Mouse (Mus musculus) MEL (cell line): ENCODE measurements around the gene Gadd45gip1. TPM values are rescaled to one million over a fixed set of nuclear protein-coding genes. Genes with fewer than 3 reads are reported as not detected.

Experiments used
- DNase-seq: peaks from one replicate; pipeline ENCODE4 v3.0.0; 2011; ENCODE audit warnings: low read depth, low spot score
- H3K27ac ChIP-seq: 2 replicates; pipeline ENCODE4 v1.5.1; 2012; ENCODE audit warnings: low read depth, mild to moderate bottlenecking, control low read depth, low read length, moderate library complexity; ENCODE audit not compliant: control insufficient read depth
- H3K27me3 ChIP-seq, 2 experiments: fragments of 150-350 bp in 1 of 2; sonication (generic) in 1 of 2; 2 replicates each; pipeline ENCODE4 v1.6.1; 2012; ENCODE audit warnings: low read length in 2 of 2, mild to moderate bottlenecking in 2 of 2, improper control_type of control experiment in 1 of 2, moderate library complexity in 1 of 2; ENCODE audit not compliant: insufficient read depth in 2 of 2, control insufficient read depth in 1 of 2
- H3K36me3 ChIP-seq, 2 experiments: 2 replicates each; pipeline ENCODE4 v1.6.1; 2012 to 2014; ENCODE audit warnings: low read length in 2 of 2, improper control_type of control experiment in 1 of 2, inconsistent platforms in 1 of 2, mild to moderate bottlenecking in 1 of 2; ENCODE audit not compliant: insufficient read depth in 2 of 2, control insufficient read depth in 1 of 2
- H3K4me1 ChIP-seq, 2 experiments: fragments of 150-350 bp in 1 of 2; sonication (generic) in 1 of 2; 2 replicates each; pipeline ENCODE4 v1.6.1; 2012; ENCODE audit warnings: low read length in 2 of 2, improper control_type of control experiment in 1 of 2, mild to moderate bottlenecking in 1 of 2; ENCODE audit not compliant: insufficient read depth in 2 of 2, control insufficient read depth in 1 of 2
- H3K4me3 ChIP-seq, 2 experiments: fragments of 150-350 bp in 1 of 2; sonication (generic) in 1 of 2; 2 replicates each; pipeline ENCODE4 v1.5.1; 2012; ENCODE audit warnings: low read depth in 2 of 2, low read length in 2 of 2, mild to moderate bottlenecking in 2 of 2, moderate library complexity in 2 of 2, control low read depth in 1 of 2, improper control_type of control experiment in 1 of 2; ENCODE audit not compliant: control insufficient read depth in 1 of 2, insufficient read depth in 1 of 2
- H3K79me2 ChIP-seq: 2 replicates; pipeline ENCODE4 v1.6.1; 2012; ENCODE audit warnings: mild to moderate bottlenecking, low read length, moderate library complexity; ENCODE audit not compliant: control insufficient read depth, poor library complexity, insufficient read depth
- H3K9ac ChIP-seq: 2 replicates; pipeline ENCODE4 v1.6.1; 2012; ENCODE audit warnings: low read depth, mild to moderate bottlenecking, control low read depth, low read length, moderate library complexity; ENCODE audit not compliant: control insufficient read depth, poor library complexity, severe bottlenecking
- H3K9me3 ChIP-seq: fragments of 150-350 bp; sonication (generic); replicated peaks from 2 replicates; pipeline ENCODE4 v1.6.1; 2012; ENCODE audit warnings: mild to moderate bottlenecking, low read length, improper control_type of control experiment, moderate library complexity; ENCODE audit not compliant: insufficient read depth
- BHLHE40 ChIP-seq: IDR thresholded peaks from 2 replicates; pipeline ENCODE4 v1.6.1; 2012; ENCODE audit warnings: low read depth, mild to moderate bottlenecking, inconsistent platforms, low read length, improper control_type of control experiment, borderline replicate concordance
- CHD1 ChIP-seq: IDR thresholded peaks from 2 replicates; pipeline ENCODE4 v1.6.1; 2012; ENCODE audit warnings: low read depth, mild to moderate bottlenecking, inconsistent platforms, low read length, improper control_type of control experiment
- CHD2 ChIP-seq: IDR thresholded peaks from 2 replicates; pipeline ENCODE4 v1.6.1; 2011; ENCODE audit warnings: low read length, improper control_type of control experiment
- CTCF ChIP-seq, 3 experiments: IDR thresholded peaks in 2 of 3; conservative IDR thresholded peaks in 1 of 3; 2 replicates each; pipeline ENCODE4 v1.5.1; 2011 to 2012; ENCODE audit warnings: low read length in 3 of 3, low read depth in 2 of 3, mild to moderate bottlenecking in 2 of 3, improper control_type of control experiment in 1 of 3, inconsistent platforms in 1 of 3, mixed read lengths in 1 of 3, moderate library complexity in 1 of 3; ENCODE audit not compliant: control insufficient read depth in 1 of 3, insufficient read depth in 1 of 3, poor library complexity in 1 of 3, severe bottlenecking in 1 of 3
- E2F4 ChIP-seq: IDR thresholded peaks from 2 replicates; pipeline ENCODE4 v1.6.1; 2011; ENCODE audit warnings: low read depth, low read length, improper control_type of control experiment, borderline replicate concordance
- ELF1 ChIP-seq: IDR thresholded peaks from 2 replicates; pipeline ENCODE4 v1.6.1; 2014; ENCODE audit warnings: low read depth, mild to moderate bottlenecking, inconsistent platforms, low read length, improper control_type of control experiment, moderate library complexity
- EP300 ChIP-seq, 2 experiments: IDR thresholded peaks; 2 replicates each; pipeline ENCODE4 v1.6.1; 2011; ENCODE audit warnings: improper control_type of control experiment in 2 of 2, low read length in 2 of 2, low read depth in 1 of 2, mild to moderate bottlenecking in 1 of 2
- GATA1 ChIP-seq: IDR thresholded peaks from 2 replicates; pipeline ENCODE4 v1.6.1; 2011; ENCODE audit warnings: low read depth, low read length, improper control_type of control experiment
- JUND ChIP-seq: IDR thresholded peaks from 2 replicates; pipeline ENCODE4 v1.6.1; 2011; ENCODE audit warnings: low read depth, mild to moderate bottlenecking, improper control_type of control experiment, low read length
- KAT2A ChIP-seq: conservative IDR thresholded peaks from 2 replicates; pipeline ENCODE4 v1.6.1; 2012; ENCODE audit warnings: low read depth, low read length, improper control_type of control experiment, inconsistent platforms
- MAZ ChIP-seq: IDR thresholded peaks from 2 replicates; pipeline ENCODE4 v1.6.1; 2012; ENCODE audit warnings: low read depth, mild to moderate bottlenecking, inconsistent platforms, low read length, improper control_type of control experiment
- MEF2A ChIP-seq: IDR thresholded peaks from 2 replicates; pipeline ENCODE4 v1.6.1; 2014; ENCODE audit warnings: low read depth, mild to moderate bottlenecking, inconsistent platforms, low read length, improper control_type of control experiment; ENCODE audit not compliant: poor library complexity, insufficient replicate concordance, severe bottlenecking; ENCODE audit errors: extremely low read depth
- MXI1 ChIP-seq: IDR thresholded peaks from 2 replicates; pipeline ENCODE4 v1.6.1; 2011; ENCODE audit warnings: mild to moderate bottlenecking, low read depth, low read length, improper control_type of control experiment
- NRF1 ChIP-seq: IDR thresholded peaks from 2 replicates; pipeline ENCODE4 v1.6.1; 2014; ENCODE audit warnings: low read depth, mild to moderate bottlenecking, inconsistent platforms, low read length, improper control_type of control experiment, moderate library complexity; ENCODE audit not compliant: poor library complexity, insufficient read depth, severe bottlenecking
- POLR2AphosphoS5 ChIP-seq: IDR thresholded peaks from 2 replicates; pipeline ENCODE4 v1.6.1; 2012; ENCODE audit warnings: low read depth, borderline replicate concordance, mild to moderate bottlenecking, inconsistent platforms, low read length, moderate library complexity, mixed read lengths
- RCOR1 ChIP-seq: IDR thresholded peaks from 2 replicates; pipeline ENCODE4 v1.6.1; 2012; ENCODE audit warnings: low read depth, mild to moderate bottlenecking, inconsistent platforms, low read length, improper control_type of control experiment
- SIN3A ChIP-seq: IDR thresholded peaks from 2 replicates; pipeline ENCODE4 v1.6.1; 2012; ENCODE audit warnings: low read length, improper control_type of control experiment, inconsistent platforms
- TBP ChIP-seq: IDR thresholded peaks from 2 replicates; pipeline ENCODE4 v1.8.0; 2011; ENCODE audit warnings: low read depth, low read length, improper control_type of control experiment
- USF2 ChIP-seq, 2 experiments: IDR thresholded peaks; 2 replicates each; pipeline ENCODE4 v1.6.1; 2011 to 2012; ENCODE audit warnings: improper control_type of control experiment in 2 of 2, low read length in 2 of 2, borderline replicate concordance in 1 of 2, inconsistent platforms in 1 of 2, low read depth in 1 of 2, mild to moderate bottlenecking in 1 of 2; ENCODE audit not compliant: insufficient read depth in 1 of 2
- ZC3H11A ChIP-seq: IDR thresholded peaks from 2 replicates; pipeline ENCODE4 v1.6.1; 2012; ENCODE audit warnings: low read depth, mild to moderate bottlenecking, inconsistent platforms, low read length, improper control_type of control experiment
- ZKSCAN1 ChIP-seq: IDR thresholded peaks from 2 replicates; pipeline ENCODE4 v1.6.1; 2012; ENCODE audit warnings: low read depth, mild to moderate bottlenecking, inconsistent platforms, low read length, improper control_type of control experiment, moderate library complexity
- polyA plus RNA-seq, 2 experiments: library from polyadenylated mRNA; stranded (reverse) in 1 of 2; unstranded in 1 of 2; fragments of >175 nt in 1 of 2; fragments of >200 nt in 1 of 2; gene quantifications; 2 replicates each; pipeline versions ENCODE4 v1.2.1 to v1.2.4; 2012; ENCODE audit warnings: low replicate concordance in 2 of 2, low read depth in 1 of 2; ENCODE audit not compliant: insufficient read length in 2 of 2, insufficient read depth in 1 of 2, missing spikeins in 1 of 2
- total RNA-seq: library from RNA; depleted of rRNA; stranded (reverse); fragments of 300-350 nt; gene quantifications from 2 replicates; pipeline ENCODE4 v1.2.3, GENCODE M21; 2012

The Gadd45gip1 gene
- total and polyA plus RNA-seq, 3 experiments = 51.8 to 62.9 TPM; not detected in 1

DNA sequence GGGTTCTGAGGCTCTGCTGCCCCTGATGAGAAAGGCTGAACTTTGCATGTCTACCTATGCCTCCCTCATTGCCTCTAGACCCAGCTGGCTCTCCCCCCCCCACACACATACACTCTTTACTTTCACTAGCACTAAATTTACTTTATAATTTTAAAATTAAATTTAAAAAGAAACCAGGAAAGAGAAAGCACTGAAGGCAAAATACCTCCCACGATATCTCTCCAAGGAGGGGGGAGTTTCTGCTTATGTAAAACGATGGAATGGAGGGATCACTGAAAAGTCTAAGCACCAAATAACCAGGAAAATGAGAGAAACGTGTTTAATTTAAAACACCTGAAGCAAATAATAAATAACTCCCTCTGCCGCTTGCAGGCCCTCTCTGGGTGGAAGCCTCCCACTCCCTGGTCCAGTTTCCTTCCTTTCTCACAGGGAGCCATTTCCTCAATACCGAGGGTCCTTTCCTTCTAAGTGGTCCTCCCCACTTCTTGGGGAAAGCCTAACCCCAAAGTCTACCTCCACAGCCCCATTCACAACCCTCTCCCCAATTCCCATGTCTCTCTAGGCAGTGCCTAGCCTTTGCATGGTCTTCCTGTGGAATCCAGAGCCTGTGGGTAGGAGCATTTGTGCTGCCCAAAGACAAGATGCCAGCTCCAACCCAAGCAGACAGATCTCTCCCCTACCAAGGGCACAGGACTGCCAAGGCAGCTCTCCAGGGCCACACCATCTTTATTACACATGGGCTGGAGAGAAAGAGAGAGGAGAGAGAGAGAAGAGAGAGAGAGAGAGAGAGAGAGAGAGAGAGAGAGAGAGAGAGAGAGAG, 49.4 kb upstream of the Gadd45gip1 start:
- Histone ChIP-seq H3K79me2 (no peaks in the 10 kb centered on the region), H3K4me3 (no peak overlapping the region), H3K4me1 (no peaks in the 10 kb centered on the region)
- TF ChIP-seq TBP (no peak), EP300 (IDR thresholded peaks at IDR 0.05; ENCODE audit: low read depth in 1 of 2, low read length in 2 of 2) (no peak), MEF2A (no peak), RCOR1 (no peak), GATA1 (no peak), CHD1 (no peak), ELF1 (no peak), CHD2 (no peak), ZC3H11A (no peak), MAZ (no peak), NRF1 (no peak), BHLHE40 (no peak), SIN3A (no peak), ZKSCAN1 (no peak), POLR2AphosphoS5 (no peak), E2F4 (no peak), KAT2A (no peak)
- TF ChIP-seq, all 39 proteins: peak for 0
- H3K27ac ChIP-seq = no peak overlapping the region
- H3K9me3 ChIP-seq = no peaks in the 10 kb centered on the region
- H3K36me3 ChIP-seq = no peaks in the 10 kb centered on the region; a peak in 1 of 4 replicates
- no peak for DNase-seq
- H3K9ac ChIP-seq = no peak overlapping the region
- no peaks in the 10 kb centered on the region for H3K27me3 ChIP-seq

DNA sequence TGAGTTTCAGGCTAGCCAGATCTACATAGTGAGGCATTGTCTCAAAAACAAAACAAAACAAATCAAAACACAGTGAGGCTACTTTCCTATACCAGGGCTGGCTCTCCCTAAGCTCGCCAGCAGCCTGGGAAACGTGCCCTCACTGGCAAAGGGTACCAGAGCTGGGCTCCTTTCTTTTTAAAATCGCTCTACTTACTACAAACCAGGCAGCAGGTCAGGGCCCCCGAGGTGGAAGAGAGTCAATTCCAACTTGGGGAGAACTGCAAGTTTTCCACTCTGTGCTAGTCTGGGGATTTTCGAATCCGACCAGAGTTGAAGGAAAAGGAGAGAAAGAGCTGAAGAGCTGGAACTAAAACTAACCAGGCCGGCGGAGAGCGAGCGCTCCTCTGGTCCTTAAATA, 48.6 kb upstream of the Gadd45gip1 start:
- Histone ChIP-seq H3K27me3 (no peaks in the 10 kb centered on the region), H3K4me3 (no peak overlapping the region), H3K79me2 (peaks cover 2% of the 10 kb centered on the region; the same call in 1 of the 2 replicates), H3K9me3 (no peaks in the 10 kb centered on the region), H3K4me1 (no peaks in the 10 kb centered on the region), H3K27ac (no peak overlapping the region), H3K9ac (no peak overlapping the region), H3K36me3 (no peaks in the 10 kb centered on the region; a peak in 1 of 4 replicates)
- TF ChIP-seq ZKSCAN1 = no peak
- TF ChIP-seq CTCF (IDR thresholded peaks at IDR 0.05 in 2 of 3, conservative IDR thresholded peaks at IDR 0.05 in 1 of 3; ENCODE audit: control insufficient read depth in 1 of 3, insufficient read depth in 1 of 3, low read depth in 2 of 3, low read length in 3 of 3, poor library complexity in 1 of 3, severe bottlenecking in 1 of 3) = no peak
- no peak for TF ChIP-seq USF2 (IDR thresholded peaks at IDR 0.05; ENCODE audit: borderline replicate concordance in 1 of 2, insufficient read depth in 1 of 2, low read depth in 1 of 2, low read length in 2 of 2)
- TF ChIP-seq RCOR1 = no peak
- no peak for TF ChIP-seq MXI1
- no peak for TF ChIP-seq BHLHE40
- TF ChIP-seq JUND = no peak
- TF ChIP-seq ELF1 = no peak
- TF ChIP-seq MAZ = no peak
- no peak for DNase-seq
